Mouse (Mus musculus): ENCODE data around the gene Rptor.

GRCm38 (mm10) chr11:119676751-119677411 lies 74.2 kb downstream of the Rptor start:
- TF ChIP-seq CTCF (IDR thresholded peaks at IDR 0.05; ENCODE audit: borderline replicate concordance, insufficient read depth, low read depth, low read length): no peak
- no peak for TF ChIP-seq POLR2A (IDR thresholded peaks at IDR 0.05; ENCODE audit: borderline replicate concordance, insufficient read depth, low read length)
